Mouse (Mus musculus): ENCODE measurements around the gene Tex11. TPM values are rescaled to one million over a fixed set of nuclear protein-coding genes. Genes with fewer than 3 reads are reported as not detected.
"Not testable (repeated sequence)": the region's sequence is repeated elsewhere in the genome, so short reads cannot be mapped to it uniquely, and the experiment has no call there.

Gene Tex11
- 0.06 TPM in 1 of 2 replicates, not detected in the other for polyA plus RNA-seq (2015; fragmentation: Nextera tagmentation; extraction: Ambion mirVana)

- no peak within 1 kb of the TSS for H3K27ac ChIP-seq
- no peak within 1 kb of the TSS for H3K9ac ChIP-seq (replicated peaks)
- H3K4me1 ChIP-seq (replicated peaks) = no peaks in the 10 kb centered on the region
- H3K4me3 ChIP-seq (replicated peaks) = no peak within 1 kb of the TSS
- no peaks in the 10 kb centered on the region; the same call in 1 of the 2 replicates for H3K9me3 ChIP-seq
- H3K27me3 ChIP-seq = no peaks in the 10 kb centered on the region
- no peaks in the 10 kb centered on the region for H3K36me3 ChIP-seq
- no peak for ATAC-seq
- WGBS = 89% methylated on average over 31 of the region's 31 CpGs
- H3K4me2 ChIP-seq (replicated peaks) = no peak within 1 kb of the TSS
These were observed at the start of gene Tex11 for GRCm38 (mm10) chrX:101059541-101059940. Tex11 (minus strand) TSS chrX:101059667.

- 53% methylated on average over 11 of the region's 11 CpGs for WGBS
- no peak for ATAC-seq
- no peaks in the 10 kb centered on the region for H3K36me3 ChIP-seq
- peak within 1 kb of the TSS; percentile 58 for H3K4me2 ChIP-seq (replicated peaks)
- peak within 1 kb of the TSS; percentile 33 for H3K4me3 ChIP-seq (replicated peaks)
- no peaks in the 10 kb centered on the region for H3K4me1 ChIP-seq (replicated peaks)
- H3K27ac ChIP-seq = no peak within 1 kb of the TSS
- H3K27me3 ChIP-seq = peaks cover 21% of the 10 kb centered on the region; the same call in 1 of the 2 replicates
- H3K9ac ChIP-seq (replicated peaks) = 0 out of 2 replicates have a peak within 1 kb of the TSS, but pooled peaks have one; percentile 28
- H3K9me3 ChIP-seq = no peaks in the 10 kb centered on the region
These were observed 26.5 kb upstream of the Tex11 start, which contains the start of gene Slc7a3 for GRCm38 (mm10) chrX:101085920-101086319. Slc7a3 (minus strand) TSS chrX:101086020.

GRCm38 (mm10) chrX:101085211-101085610 lies 25.7 kb upstream of the Tex11 start:
- H3K4me3 ChIP-seq (replicated peaks) = peak overlapping the region; percentile 33
- not testable (repeated sequence) for H3K36me3 ChIP-seq; H3K27ac ChIP-seq; H3K9me3 ChIP-seq; H3K9ac ChIP-seq (replicated peaks); H3K4me1 ChIP-seq (replicated peaks)
- peaks cover 21% of the 10 kb centered on the region; the same call in 1 of the 2 replicates for H3K27me3 ChIP-seq
- WGBS = 24% methylated on average over 9 of the region's 9 CpGs
- peak overlapping the region; percentile 58 for H3K4me2 ChIP-seq (replicated peaks)
- peak; percentile 53; the same call in 1 of the 2 replicates for ATAC-seq

DNA sequence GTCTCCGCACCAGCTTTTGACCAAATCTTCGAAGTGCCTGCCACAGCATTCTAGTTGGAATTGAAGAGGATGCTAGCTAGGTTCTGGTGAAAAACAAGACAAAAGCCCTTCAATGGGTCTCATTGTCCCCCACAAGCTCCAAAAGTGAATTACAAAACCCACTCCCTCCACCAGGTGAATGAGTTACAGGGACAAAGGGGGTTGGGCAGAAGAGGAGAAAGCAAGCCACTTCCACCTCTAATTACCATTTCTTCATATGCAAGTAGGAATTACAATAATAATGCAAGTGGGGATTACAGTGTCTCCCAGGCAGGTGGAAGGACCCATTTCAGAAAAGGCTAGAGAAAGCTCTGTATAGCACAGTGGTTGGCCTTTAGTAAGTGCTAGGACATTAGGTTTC lies 24.7 kb upstream of the Tex11 start:
- Histone ChIP-seq H3K9ac (replicated peaks) (no peak overlapping the region), H3K27me3 (peaks cover 21% of the 10 kb centered on the region; the same call in 1 of the 2 replicates), H3K4me3 (replicated peaks) (no peak overlapping the region), H3K9me3 (no peaks in the 10 kb centered on the region), H3K27ac (no peak overlapping the region), H3K36me3 (no peaks in the 10 kb centered on the region), H3K4me2 (replicated peaks) (peak overlapping the region; percentile 58), H3K4me1 (replicated peaks) (no peaks in the 10 kb centered on the region)
- WGBS = 45% methylated on average over 2 of the region's 2 CpGs
- no peak for ATAC-seq

DNA sequence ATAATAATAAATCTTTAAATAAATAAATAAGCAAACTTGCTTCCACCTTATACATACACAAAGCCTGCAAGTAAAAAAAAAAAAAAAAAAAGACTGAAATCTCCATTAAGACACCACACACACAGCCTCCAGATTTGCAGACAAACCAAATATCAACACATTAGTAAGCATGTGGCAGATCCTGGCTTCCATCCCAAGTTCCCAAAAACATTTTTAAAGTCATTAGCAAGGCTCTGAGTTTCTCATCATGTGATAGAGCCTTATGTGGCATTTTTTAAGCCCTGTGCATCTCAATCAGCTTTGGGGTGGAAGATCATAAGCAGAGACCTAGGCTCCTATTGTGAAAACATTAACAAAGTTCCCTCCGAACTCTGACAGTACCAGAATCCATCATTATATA lies 5.8 kb upstream of the Tex11 start:
- whole genome bisulfite sequencing = 80% methylated on average over 1 of the region's 1 CpGs

GRCm38 (mm10) chrX:101063503-101063902 lies 4.0 kb upstream of the Tex11 start:
- ATAC-seq = no peak
- no peak overlapping the region for H3K4me2 ChIP-seq (replicated peaks)
- H3K36me3 ChIP-seq = no peaks in the 10 kb centered on the region
- WGBS = 61% methylated on average over 2 of the region's 2 CpGs
- H3K4me3 ChIP-seq (replicated peaks) = no peak overlapping the region
- no peaks in the 10 kb centered on the region for H3K4me1 ChIP-seq (replicated peaks)
- H3K27me3 ChIP-seq = no peaks in the 10 kb centered on the region
- no peaks in the 10 kb centered on the region; the same call in 1 of the 2 replicates for H3K9me3 ChIP-seq
- no peak overlapping the region for H3K9ac ChIP-seq (replicated peaks)
- H3K27ac ChIP-seq = no peak overlapping the region

More for the DNA sequence above, 5.8 kb upstream of the Tex11 start:
- Histone ChIP-seq H3K27me3 (no peaks in the 10 kb centered on the region), H3K36me3 (no peaks in the 10 kb centered on the region), H3K9me3 (no peaks in the 10 kb centered on the region), H3K4me2 (replicated peaks) (no peak overlapping the region), H3K4me1 (replicated peaks) (no peaks in the 10 kb centered on the region), H3K9ac (replicated peaks) (no peak overlapping the region), H3K27ac (no peak overlapping the region), H3K4me3 (replicated peaks) (no peak overlapping the region)
- ATAC-seq = no peak

- no peaks in the 10 kb centered on the region for H3K4me1 ChIP-seq (replicated peaks)
- WGBS = 50% methylated on average over 2 of the region's 2 CpGs
- H3K4me2 ChIP-seq (replicated peaks) = no peak overlapping the region
- no peaks in the 10 kb centered on the region for H3K36me3 ChIP-seq
- no peak overlapping the region for H3K9ac ChIP-seq (replicated peaks)
- no peaks in the 10 kb centered on the region for H3K9me3 ChIP-seq
- H3K4me3 ChIP-seq (replicated peaks) = no peak overlapping the region
- H3K27ac ChIP-seq = no peak overlapping the region
- H3K27me3 ChIP-seq = 0 out of 2 replicates have a peak, but pooled peaks cover 3% of the 10 kb centered on the region
- ATAC-seq = no peak
These were observed 115.8 kb downstream of the Tex11 start for GRCm38 (mm10) chrX:100943640-100944039.

GRCm38 (mm10) chrX:100839211-100839610 lies 220.3 kb downstream of the Tex11 start:
- Histone ChIP-seq H3K27me3 (peaks cover 7% of the 10 kb centered on the region; the same call in 1 of the 2 replicates), H3K4me2 (replicated peaks) (no peak overlapping the region), H3K27ac (no peak overlapping the region), H3K4me3 (replicated peaks) (no peak overlapping the region), H3K36me3 (no peaks in the 10 kb centered on the region), H3K9ac (replicated peaks) (no peak overlapping the region), H3K4me1 (replicated peaks) (no peaks in the 10 kb centered on the region), H3K9me3 (no peaks in the 10 kb centered on the region)
- ATAC-seq = no peak

- Histone ChIP-seq H3K9me3 (no peaks in the 10 kb centered on the region), H3K27me3 (peaks cover 4% of the 10 kb centered on the region; the same call in 1 of the 2 replicates), H3K27ac (no peak overlapping the region), H3K9ac (replicated peaks) (no peak overlapping the region), H3K4me2 (replicated peaks) (no peak overlapping the region), H3K4me3 (replicated peaks) (no peak overlapping the region), H3K4me1 (replicated peaks) (no peaks in the 10 kb centered on the region), H3K36me3 (no peaks in the 10 kb centered on the region)
- 77% methylated on average over 2 of the region's 2 CpGs for WGBS
- ATAC-seq = no peak
These were observed 226.7 kb downstream of the Tex11 start for GRCm38 (mm10) chrX:100832806-100833205.

- Histone ChIP-seq H3K27me3 (no peaks in the 10 kb centered on the region), H3K9ac (replicated peaks) (no peak overlapping the region), H3K27ac (no peak overlapping the region), H3K9me3 (no peaks in the 10 kb centered on the region), H3K4me2 (replicated peaks) (no peak overlapping the region), H3K4me3 (replicated peaks) (no peak overlapping the region), H3K36me3 (no peaks in the 10 kb centered on the region), H3K4me1 (replicated peaks) (0 out of 2 replicates have a peak, but pooled peaks cover 4% of the 10 kb centered on the region)
- ATAC-seq = no peak
- 80% methylated on average over 1 of the region's 1 CpGs for WGBS
These were observed 233.9 kb downstream of the Tex11 start for GRCm38 (mm10) chrX:100825557-100825956.

- no peak overlapping the region for H3K4me3 ChIP-seq (replicated peaks)
- no peak overlapping the region for H3K27ac ChIP-seq
- H3K27me3 ChIP-seq = no peaks in the 10 kb centered on the region
- H3K4me1 ChIP-seq (replicated peaks) = 0 out of 2 replicates have a peak, but pooled peaks cover 4% of the 10 kb centered on the region
- H3K9me3 ChIP-seq = no peaks in the 10 kb centered on the region
- no peak overlapping the region for H3K9ac ChIP-seq (replicated peaks)
- H3K4me2 ChIP-seq (replicated peaks) = no peak overlapping the region
- ATAC-seq = peak; percentile 46; the same call in 1 of the 2 replicates
- 79% methylated on average over 1 of the region's 1 CpGs for WGBS
- peaks cover 16% of the 10 kb centered on the region for H3K36me3 ChIP-seq
These were observed 238.3 kb downstream of the Tex11 start for GRCm38 (mm10) chrX:100821149-100821548.

GRCm38 (mm10) chrX:100818681-100819080 lies 240.8 kb downstream of the Tex11 start:
- no peak overlapping the region for H3K27ac ChIP-seq
- no peak overlapping the region for H3K4me2 ChIP-seq (replicated peaks)
- no peak for ATAC-seq
- 92% methylated on average over 9 of the region's 9 CpGs for whole genome bisulfite sequencing
- H3K4me3 ChIP-seq (replicated peaks) = no peak overlapping the region
- peaks cover 41% of the 10 kb centered on the region for H3K36me3 ChIP-seq
- H3K9ac ChIP-seq (replicated peaks) = no peak overlapping the region
- 0 out of 2 replicates have a peak, but pooled peaks cover 4% of the 10 kb centered on the region for H3K4me1 ChIP-seq (replicated peaks)
- H3K27me3 ChIP-seq = no peaks in the 10 kb centered on the region
- no peaks in the 10 kb centered on the region for H3K9me3 ChIP-seq

DNA sequence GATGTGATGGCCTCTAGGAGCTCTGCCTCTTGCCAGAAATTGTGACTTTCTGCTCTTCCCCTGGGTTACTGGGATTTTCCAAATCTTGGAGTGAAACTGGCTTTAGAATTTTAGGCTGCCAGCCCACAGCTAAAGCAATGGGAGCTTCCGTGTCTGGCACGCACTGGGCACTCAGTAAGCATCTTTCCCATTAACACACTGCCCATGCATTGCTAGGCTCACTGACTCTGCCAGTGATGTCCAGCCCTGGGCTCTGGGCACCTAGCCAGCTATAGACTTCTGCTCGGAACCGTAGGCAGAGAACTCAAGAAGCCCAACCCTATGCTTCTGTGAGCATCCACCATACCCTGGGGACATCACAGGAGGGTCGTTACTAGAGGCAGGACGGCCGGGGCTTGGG lies 243.7 kb downstream of the Tex11 start:
- ATAC-seq = no peak
- no peaks in the 10 kb centered on the region for H3K4me1 ChIP-seq (replicated peaks)
- 90% methylated on average over 7 of the region's 7 CpGs for WGBS
- no peak overlapping the region for H3K9ac ChIP-seq (replicated peaks)
- no peak overlapping the region for H3K4me3 ChIP-seq (replicated peaks)
- no peak overlapping the region for H3K4me2 ChIP-seq (replicated peaks)
- no peaks in the 10 kb centered on the region for H3K9me3 ChIP-seq
- H3K27me3 ChIP-seq = no peaks in the 10 kb centered on the region
- no peak overlapping the region for H3K27ac ChIP-seq
- peaks cover 67% of the 10 kb centered on the region for H3K36me3 ChIP-seq

Measured in midbrain, embryonic 13.5 days (tissue).